Mouse (Mus musculus): ENCODE data around the gene H1foo. TPM values are rescaled to one million over a fixed set of nuclear protein-coding genes. Genes with fewer than 3 reads are reported as not detected.

H1foo gene
- total and polyA plus RNA-seq, 2 experiments from 2014 or later, result not detected

DNA sequence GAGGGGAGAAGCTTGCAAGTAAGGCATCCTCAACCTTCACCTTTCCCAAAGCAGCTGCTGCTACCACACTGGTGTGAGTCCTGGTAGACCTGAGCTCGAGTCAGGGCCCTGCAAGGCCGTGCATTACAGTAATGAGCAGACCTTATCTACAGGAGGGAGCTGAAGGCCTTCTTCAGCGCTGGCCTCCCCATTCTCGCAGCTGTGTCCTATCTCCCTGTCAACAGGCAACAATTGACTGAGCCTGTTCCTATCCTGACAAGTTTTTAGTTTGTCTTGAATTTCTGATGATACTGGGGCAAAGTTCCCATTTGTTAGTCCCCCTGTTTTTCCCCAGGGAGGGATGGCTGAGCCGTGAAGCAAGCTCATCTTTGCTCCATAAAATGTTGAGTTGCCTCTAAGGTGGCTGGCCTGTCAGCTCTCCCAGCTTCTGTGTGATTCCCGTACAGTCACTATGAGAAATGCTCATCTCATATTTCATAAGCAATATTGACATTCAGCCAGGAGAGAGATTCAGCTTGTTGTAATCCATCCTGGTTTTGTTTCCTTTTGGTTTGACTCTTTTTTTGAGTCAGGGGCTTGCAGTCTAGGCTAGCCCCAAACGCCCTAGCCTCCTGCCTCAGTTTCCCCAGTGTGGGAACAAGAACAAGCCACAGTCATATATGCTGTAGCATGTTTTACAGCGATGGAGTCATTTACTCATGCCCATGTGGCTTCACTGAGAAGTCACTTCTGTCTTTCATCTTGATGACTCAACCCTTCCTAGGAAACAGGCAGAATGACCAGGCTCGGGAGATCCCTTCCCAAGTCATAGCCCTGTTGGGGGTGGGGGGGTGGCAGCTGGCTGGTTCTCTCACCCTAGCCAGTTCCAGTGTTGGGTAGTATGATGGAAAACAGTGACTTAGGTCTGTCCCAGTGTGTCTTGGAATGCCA, 975 bp upstream of the H1foo start:
- H3K9me3 ChIP-seq (replicated peaks; ENCODE audit: control insufficient read depth, low read length), result no peaks in the 10 kb centered on the region
- H3K36me3 ChIP-seq (replicated peaks; ENCODE audit: control insufficient read depth, insufficient read depth, low read length), result no peaks in the 10 kb centered on the region
- no peak overlapping the region for H3K4me2 ChIP-seq (ENCODE audit: low read depth, low read length)
- 43% methylated on average over 9 of the region's 9 CpGs for WGBS
- 0 out of 2 replicates have a peak, but pooled peaks have one; percentile 17 for ATAC-seq (ENCODE audit: insufficient read depth, low read depth)
- H3K27me3 ChIP-seq (ENCODE audit: control insufficient read depth, insufficient read depth, low read length), result no peaks in the 10 kb centered on the region
- no peak overlapping the region for H3K27ac ChIP-seq (ENCODE audit: low read depth)
- peaks cover 31% of the 10 kb centered on the region for H3K4me1 ChIP-seq (ENCODE audit: control insufficient read depth, insufficient read depth)
- TF ChIP-seq EP300 (IDR thresholded peaks at IDR 0.05; ENCODE audit: low read depth) (no peak), CTCF (IDR thresholded peaks at IDR 0.05; ENCODE audit: low read depth) (no peak)
- H3K9ac ChIP-seq (replicated peaks; ENCODE audit: low read depth, low read length), result no peak overlapping the region
- no peak for DNase-seq (ENCODE audit: low spot score)
- H3K4me3 ChIP-seq (ENCODE audit: low read depth, low read length), result no peak overlapping the region

- no peak for TF ChIP-seq EP300 (IDR thresholded peaks at IDR 0.05; ENCODE audit: low read depth)
- H3K4me1 ChIP-seq (ENCODE audit: control insufficient read depth, insufficient read depth), result peaks cover 31% of the 10 kb centered on the region
- no peak overlapping the region for H3K4me3 ChIP-seq (ENCODE audit: low read depth, low read length)
- H3K9ac ChIP-seq (replicated peaks; ENCODE audit: low read depth, low read length), result no peak overlapping the region
- ATAC-seq (ENCODE audit: insufficient read depth, low read depth), result no peak
- H3K27ac ChIP-seq (ENCODE audit: low read depth), result no peak overlapping the region
- H3K9me3 ChIP-seq (replicated peaks; ENCODE audit: control insufficient read depth, low read length), result no peaks in the 10 kb centered on the region
- DNase-seq (ENCODE audit: low spot score), result no peak
- H3K36me3 ChIP-seq (replicated peaks; ENCODE audit: control insufficient read depth, insufficient read depth, low read length), result no peaks in the 10 kb centered on the region
- no peaks in the 10 kb centered on the region for H3K27me3 ChIP-seq (ENCODE audit: control insufficient read depth, insufficient read depth, low read length)
- WGBS, result 77% methylated on average over 8 of the region's 8 CpGs
- H3K4me2 ChIP-seq (ENCODE audit: low read depth, low read length), result no peak overlapping the region
These were observed 895 bp downstream of the H1foo start for GRCm38 (mm10) chr6:115945633-115946032.

DNA sequence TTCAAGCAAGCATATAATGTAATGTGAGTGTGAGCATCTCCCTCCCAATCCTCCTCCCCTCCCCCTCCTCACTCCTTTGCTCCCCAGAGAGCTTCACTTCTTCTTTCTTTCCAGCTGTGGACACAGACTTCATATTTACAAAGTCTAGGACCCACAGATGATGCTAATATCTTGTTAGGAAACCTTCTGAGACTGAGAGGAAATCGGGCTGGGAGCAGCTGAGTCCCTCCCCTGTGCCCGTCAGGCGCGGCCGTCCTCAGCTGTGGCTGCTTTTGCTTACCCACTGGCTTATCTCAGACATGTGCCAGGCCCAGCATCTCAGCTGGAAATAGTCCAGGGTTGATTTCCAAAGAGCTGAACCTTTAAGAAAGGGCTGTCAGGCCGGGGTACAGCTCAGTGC, 1.7 kb downstream of the H1foo start:
- Histone ChIP-seq H3K4me3 (ENCODE audit: low read depth, low read length) (no peak overlapping the region), H3K36me3 (replicated peaks; ENCODE audit: control insufficient read depth, insufficient read depth, low read length) (no peaks in the 10 kb centered on the region), H3K27me3 (ENCODE audit: control insufficient read depth, insufficient read depth, low read length) (no peaks in the 10 kb centered on the region), H3K9ac (replicated peaks; ENCODE audit: low read depth, low read length) (no peak overlapping the region), H3K27ac (ENCODE audit: low read depth) (no peak overlapping the region), H3K9me3 (replicated peaks; ENCODE audit: control insufficient read depth, low read length) (no peaks in the 10 kb centered on the region), H3K4me1 (ENCODE audit: control insufficient read depth, insufficient read depth) (peaks cover 23% of the 10 kb centered on the region), H3K4me2 (ENCODE audit: low read depth, low read length) (no peak overlapping the region)
- DNase-seq (ENCODE audit: low spot score) (no peak), ATAC-seq (ENCODE audit: insufficient read depth, low read depth) (peak; percentile 50)
- 10% methylated on average over 6 of the region's 6 CpGs for WGBS
- no peak for TF ChIP-seq EP300 (IDR thresholded peaks at IDR 0.05; ENCODE audit: low read depth)
- no peak for TF ChIP-seq CTCF (IDR thresholded peaks at IDR 0.05; ENCODE audit: low read depth)

GRCm38 (mm10) chr6:115954506-115955074, 9.9 kb downstream of the H1foo start:
- Histone ChIP-seq H3K4me1 (ENCODE audit: control insufficient read depth, insufficient read depth) (peaks cover 37% of the 10 kb centered on the region), H3K4me3 (ENCODE audit: low read depth, low read length) (no peak overlapping the region), H3K4me2 (ENCODE audit: low read depth, low read length) (no peak overlapping the region), H3K9ac (replicated peaks; ENCODE audit: low read depth, low read length) (no peak overlapping the region), H3K27ac (ENCODE audit: low read depth) (peak overlapping the region; percentile 40), H3K27me3 (ENCODE audit: control insufficient read depth, insufficient read depth, low read length) (no peaks in the 10 kb centered on the region), H3K9me3 (replicated peaks; ENCODE audit: control insufficient read depth, low read length) (no peaks in the 10 kb centered on the region), H3K36me3 (replicated peaks; ENCODE audit: control insufficient read depth, insufficient read depth, low read length) (peaks cover 20% of the 10 kb centered on the region; the same call in 1 of the 2 replicates)
- DNase-seq (ENCODE audit: low spot score) (no peak), ATAC-seq (ENCODE audit: insufficient read depth, low read depth) (no peak)
- TF ChIP-seq EP300 (IDR thresholded peaks at IDR 0.05; ENCODE audit: low read depth) (no peak), CTCF (IDR thresholded peaks at IDR 0.05; ENCODE audit: low read depth) (no peak)
- 70% methylated on average over 9 of the region's 9 CpGs for WGBS

GRCm38 (mm10) chr6:115955169-115955568, 10.4 kb downstream of the H1foo start:
- H3K27me3 ChIP-seq (ENCODE audit: control insufficient read depth, insufficient read depth, low read length), result no peaks in the 10 kb centered on the region
- no peak overlapping the region for H3K4me3 ChIP-seq (ENCODE audit: low read depth, low read length)
- TF ChIP-seq CTCF (IDR thresholded peaks at IDR 0.05; ENCODE audit: low read depth) (no peak), EP300 (IDR thresholded peaks at IDR 0.05; ENCODE audit: low read depth) (no peak)
- 90% methylated on average over 4 of the region's 4 CpGs for WGBS
- DNase-seq (ENCODE audit: low spot score) (no peak), ATAC-seq (ENCODE audit: insufficient read depth, low read depth) (no peak)
- peaks cover 39% of the 10 kb centered on the region for H3K4me1 ChIP-seq (ENCODE audit: control insufficient read depth, insufficient read depth)
- H3K9ac ChIP-seq (replicated peaks; ENCODE audit: low read depth, low read length), result no peak overlapping the region
- no peak overlapping the region for H3K27ac ChIP-seq (ENCODE audit: low read depth)
- H3K36me3 ChIP-seq (replicated peaks; ENCODE audit: control insufficient read depth, insufficient read depth, low read length), result peaks cover 26% of the 10 kb centered on the region
- no peak overlapping the region for H3K4me2 ChIP-seq (ENCODE audit: low read depth, low read length)
- H3K9me3 ChIP-seq (replicated peaks; ENCODE audit: control insufficient read depth, low read length), result no peaks in the 10 kb centered on the region

All from heart, postnatal 0 days (tissue).